Comparison of ENCODE assay signal across 8 mouse cellular contexts in genomic region chr14:32888876-32889674, GRCm38 (mm10). TPM values are rescaled to one million over a fixed set of nuclear protein-coding genes. Genes with fewer than 3 reads are reported as not detected.
A peak's percentile ranks its signal among the peaks of the same experiment; 100 is the strongest.
DNase-seq lines count a peak whose midpoint lies in the region; ATAC-seq lines count a peak whose summit lies in the region.

No protein-coding gene starts in this region.

- peak; percentile 87 for DNase-seq in Muller cell, postnatal 12 days (ENCODE audit: inconsistent ontology term)
- peak; percentile 80 for DNase-seq in brain, adult 2 months (ENCODE audit: low read depth, low spot score)
- peak; percentile 68 for DNase-seq in forebrain, embryonic 11.5 days (ENCODE audit: low spot score)
- DNase-seq in heart, postnatal 4 days, result peak; percentile 42
- DNase-seq in layer of hippocampus, postnatal 36 days, result peak; percentile 22 to 29
- DNase-seq in spleen, adult 18-20 months, result no peak
- DNase-seq in thymus, postnatal 25 days, result no peak

- H3K4me1 ChIP-seq in forebrain, embryonic 11.5 days (replicated peaks; ENCODE audit: control insufficient read depth, insufficient read depth, low read length), result peaks cover 8% of the 10 kb centered on the region; the same call in 1 of the 2 replicates
- H3K4me1 ChIP-seq in neural tube, embryonic 15.5 days, result peaks cover 19% of the 10 kb centered on the region

- no peak overlapping the region for H3K4me3 ChIP-seq in forebrain, embryonic 11.5 days (ENCODE audit: low read depth, low read length)
- H3K4me3 ChIP-seq in neural tube, embryonic 15.5 days (replicated peaks), result no peak overlapping the region

- no peak overlapping the region for H3K9ac ChIP-seq in forebrain, embryonic 11.5 days (ENCODE audit: low read length)
- H3K9ac ChIP-seq in neural tube, embryonic 15.5 days (replicated peaks), result no peak overlapping the region

- no peak overlapping the region for H3K4me2 ChIP-seq in forebrain, embryonic 11.5 days (ENCODE audit: low read depth, low read length, severe bottlenecking)
- H3K4me2 ChIP-seq in neural tube, embryonic 15.5 days, result no peak overlapping the region; the same call in 1 of the 2 replicates

- no peaks in the 10 kb centered on the region for H3K36me3 ChIP-seq in forebrain, embryonic 11.5 days (ENCODE audit: control insufficient read depth, insufficient read depth, low read length)
- H3K36me3 ChIP-seq in neural tube, embryonic 15.5 days, result no peaks in the 10 kb centered on the region

- WGBS in forebrain, embryonic 11.5 days, result 23% methylated on average over 6 of the region's 6 CpGs
- 12% methylated on average over 6 of the region's 6 CpGs for WGBS in neural tube, embryonic 15.5 days

- peak; percentile 88 for ATAC-seq in forebrain, embryonic 11.5 days (replicated peaks; ENCODE audit: low FRiP score)
- peak; percentile 93 for ATAC-seq in neural tube, embryonic 15.5 days (ENCODE audit: low FRiP score)

- H3K9me3 ChIP-seq in forebrain, embryonic 11.5 days (ENCODE audit: control insufficient read depth, low read length), result no peaks in the 10 kb centered on the region
- no peaks in the 10 kb centered on the region for H3K9me3 ChIP-seq in neural tube, embryonic 15.5 days (replicated peaks)

- no peaks in the 10 kb centered on the region for H3K27me3 ChIP-seq in forebrain, embryonic 11.5 days (ENCODE audit: control insufficient read depth, insufficient read depth, low read length)
- no peaks in the 10 kb centered on the region for H3K27me3 ChIP-seq in neural tube, embryonic 15.5 days (replicated peaks)

- peak overlapping the region; percentile 1; the same call in 1 of the 2 replicates for H3K27ac ChIP-seq in forebrain, embryonic 11.5 days (ENCODE audit: low read depth, low read length)
- peak overlapping the region; percentile 54 for H3K27ac ChIP-seq in neural tube, embryonic 15.5 days (replicated peaks)

RNA-seq across cellular contexts. Expression of gene Vstm4, which starts 32.5 kb away (rescaled TPM):
- polyA plus RNA-seq in forebrain, embryonic 11.5 days (2014; fragmentation: Nextera tagmentation; extraction: Ambion mirVana), result 2.8 and 3.2 TPM in 2 replicates
- total RNA-seq in heart, postnatal 4 days (2021), result 10 to 100 TPM; 18.6 to 19.4 TPM
- total RNA-seq in layer of hippocampus, postnatal 36 days (2021), result 1 to 10 TPM; 3.9 to 4.2 TPM
- polyA plus RNA-seq in neural tube, embryonic 15.5 days (2015; fragmentation: Nextera tagmentation; extraction: Ambion mirVana), result 12.3 and 14.1 TPM in 2 replicates

RNA-seq across cellular contexts. Expression of gene Fam170b, which starts 55.3 kb away (rescaled TPM):
- 0.16 TPM in 1 of 2 replicates, not detected in the other for polyA plus RNA-seq in forebrain, embryonic 11.5 days (2014; fragmentation: Nextera tagmentation; extraction: Ambion mirVana)
- under 1 TPM in 1 of 2 experiments, not detected in 1; 0.16 TPM for total RNA-seq in heart, postnatal 4 days (2021)
- total RNA-seq in layer of hippocampus, postnatal 36 days (2021), result not detected
- 0.06 TPM in 1 of 2 replicates, not detected in the other for polyA plus RNA-seq in neural tube, embryonic 15.5 days (2015; fragmentation: Nextera tagmentation; extraction: Ambion mirVana)

Comparison
In these comparisons a context has a peak if more than half of its experiments do, and no peak if none do; other contexts are left out.
1. DNase-seq: peak in Muller cell, postnatal 12 days (single experiment), brain, adult 2 months (single experiment), forebrain, embryonic 11.5 days (single experiment), heart, postnatal 4 days (single experiment) and layer of hippocampus, postnatal 36 days (2 of 2); none in spleen, adult 18-20 months (0 of 2) and thymus, postnatal 25 days (single experiment).